Mouse (Mus musculus): ENCODE measurements around the gene Gm5475. TPM values are rescaled to one million over a fixed set of nuclear protein-coding genes. Genes with fewer than 3 reads are reported as not detected.
A peak's percentile ranks its signal among the peaks of the same experiment; 100 is the strongest.
"Not testable (repeated sequence)": the region's sequence is repeated elsewhere in the genome, so short reads cannot be mapped to it uniquely, and the experiment has no call there.

Gm5475 gene
- polyA plus RNA-seq (2014; fragmentation: Nextera tagmentation; extraction: Ambion mirVana), result not detected in 2 replicates

GRCm38 (mm10) chr15:100421758-100422197 is at the start of gene Gm5475:
Gene Gm5475, plus strand, starts transcription at chr15:100422147.
- H3K27ac ChIP-seq (ENCODE audit: low read depth), result peak within 1 kb of the TSS; percentile 54; the same call in 1 of the 2 replicates
- not testable (repeated sequence) for DNase-seq (ENCODE audit: low spot score); H3K36me3 ChIP-seq (ENCODE audit: control insufficient read depth, insufficient read depth, low read length); H3K9me3 ChIP-seq (ENCODE audit: control insufficient read depth, low read length); ATAC-seq (replicated peaks; ENCODE audit: low FRiP score, low TSS enrichment, low read depth)
- peak within 1 kb of the TSS; percentile 87 for H3K9ac ChIP-seq (ENCODE audit: low read length)
- peak within 1 kb of the TSS; percentile 87 for H3K4me3 ChIP-seq (ENCODE audit: low read depth, low read length)
- H3K4me2 ChIP-seq (ENCODE audit: low read length), result peak within 1 kb of the TSS; percentile 98
- WGBS, result 27% methylated on average over 3 of the region's 3 CpGs
- peaks cover 17% of the 10 kb centered on the region; the same call in 1 of the 2 replicates for H3K4me1 ChIP-seq (replicated peaks; ENCODE audit: control insufficient read depth, insufficient read depth, low read length)
- H3K27me3 ChIP-seq (replicated peaks; ENCODE audit: control insufficient read depth, insufficient read depth, low read length), result peaks cover 17% of the 10 kb centered on the region

- DNase-seq (ENCODE audit: low spot score) (peak; percentile 68), ATAC-seq (replicated peaks; ENCODE audit: low FRiP score, low TSS enrichment, low read depth) (no peak)
- H3K9ac ChIP-seq (ENCODE audit: low read length), result no peak overlapping the region
- H3K36me3 ChIP-seq (ENCODE audit: control insufficient read depth, insufficient read depth, low read length), result no peaks in the 10 kb centered on the region
- no peak overlapping the region for H3K27ac ChIP-seq (ENCODE audit: low read depth)
- no peaks in the 10 kb centered on the region for H3K4me1 ChIP-seq (replicated peaks; ENCODE audit: control insufficient read depth, insufficient read depth, low read length)
- H3K27me3 ChIP-seq (replicated peaks; ENCODE audit: control insufficient read depth, insufficient read depth, low read length), result no peaks in the 10 kb centered on the region
- 33% methylated on average over 5 of the region's 5 CpGs for WGBS
- no peaks in the 10 kb centered on the region for H3K9me3 ChIP-seq (ENCODE audit: control insufficient read depth, low read length)
- no peak overlapping the region for H3K4me2 ChIP-seq (ENCODE audit: low read length)
- H3K4me3 ChIP-seq (ENCODE audit: low read depth, low read length), result no peak overlapping the region
These were observed 46.9 kb upstream of the Gm5475 start for GRCm38 (mm10) chr15:100375066-100375465.

- H3K27ac ChIP-seq (ENCODE audit: low read depth); DNase-seq (ENCODE audit: low spot score); H3K4me1 ChIP-seq (replicated peaks; ENCODE audit: control insufficient read depth, insufficient read depth, low read length); H3K4me2 ChIP-seq (ENCODE audit: low read length); H3K36me3 ChIP-seq (ENCODE audit: control insufficient read depth, insufficient read depth, low read length); H3K9ac ChIP-seq (ENCODE audit: low read length); ATAC-seq (replicated peaks; ENCODE audit: low FRiP score, low TSS enrichment, low read depth); H3K9me3 ChIP-seq (ENCODE audit: control insufficient read depth, low read length); H3K27me3 ChIP-seq (replicated peaks; ENCODE audit: control insufficient read depth, insufficient read depth, low read length); H3K4me3 ChIP-seq (ENCODE audit: low read depth, low read length): not testable (repeated sequence)
- 28% methylated on average over 3 of the region's 9 CpGs for WGBS
These were observed 44.0 kb upstream of the Gm5475 start for GRCm38 (mm10) chr15:100377847-100378505.

- H3K9ac ChIP-seq (ENCODE audit: low read length), result no peak overlapping the region
- no peaks in the 10 kb centered on the region for H3K36me3 ChIP-seq (ENCODE audit: control insufficient read depth, insufficient read depth, low read length)
- no peaks in the 10 kb centered on the region for H3K4me1 ChIP-seq (replicated peaks; ENCODE audit: control insufficient read depth, insufficient read depth, low read length)
- no peaks in the 10 kb centered on the region for H3K9me3 ChIP-seq (ENCODE audit: control insufficient read depth, low read length)
- H3K4me3 ChIP-seq (ENCODE audit: low read depth, low read length), result no peak overlapping the region
- no peaks in the 10 kb centered on the region for H3K27me3 ChIP-seq (replicated peaks; ENCODE audit: control insufficient read depth, insufficient read depth, low read length)
- no peak for DNase-seq (ENCODE audit: low spot score)
- no peak for ATAC-seq (replicated peaks; ENCODE audit: low FRiP score, low TSS enrichment, low read depth)
- H3K4me2 ChIP-seq (ENCODE audit: low read length), result no peak overlapping the region
- 88% methylated on average over 8 of the region's 8 CpGs for WGBS
- no peak overlapping the region for H3K27ac ChIP-seq (ENCODE audit: low read depth)
These were observed 42.3 kb upstream of the Gm5475 start for GRCm38 (mm10) chr15:100379658-100380057.

- H3K9ac ChIP-seq (ENCODE audit: low read length), result no peak overlapping the region
- no peak overlapping the region for H3K4me3 ChIP-seq (ENCODE audit: low read depth, low read length)
- no peaks in the 10 kb centered on the region for H3K27me3 ChIP-seq (replicated peaks; ENCODE audit: control insufficient read depth, insufficient read depth, low read length)
- 74% methylated on average over 2 of the region's 2 CpGs for WGBS
- H3K4me2 ChIP-seq (ENCODE audit: low read length), result no peak overlapping the region
- DNase-seq (ENCODE audit: low spot score) (no peak), ATAC-seq (replicated peaks; ENCODE audit: low FRiP score, low TSS enrichment, low read depth) (no peak)
- no peak overlapping the region for H3K27ac ChIP-seq (ENCODE audit: low read depth)
- H3K36me3 ChIP-seq (ENCODE audit: control insufficient read depth, insufficient read depth, low read length), result no peaks in the 10 kb centered on the region
- no peaks in the 10 kb centered on the region for H3K9me3 ChIP-seq (ENCODE audit: control insufficient read depth, low read length)
- no peaks in the 10 kb centered on the region for H3K4me1 ChIP-seq (replicated peaks; ENCODE audit: control insufficient read depth, insufficient read depth, low read length)
These were observed 41.8 kb upstream of the Gm5475 start for GRCm38 (mm10) chr15:100380104-100380503.

- ATAC-seq (replicated peaks; ENCODE audit: low FRiP score, low TSS enrichment, low read depth) (no peak), DNase-seq (ENCODE audit: low spot score) (no peak)
- no peak overlapping the region for H3K27ac ChIP-seq (ENCODE audit: low read depth)
- H3K4me3 ChIP-seq (ENCODE audit: low read depth, low read length), result no peak overlapping the region
- no peaks in the 10 kb centered on the region for H3K36me3 ChIP-seq (ENCODE audit: control insufficient read depth, insufficient read depth, low read length)
- no peak overlapping the region for H3K9ac ChIP-seq (ENCODE audit: low read length)
- H3K9me3 ChIP-seq (ENCODE audit: control insufficient read depth, low read length), result no peaks in the 10 kb centered on the region
- H3K27me3 ChIP-seq (replicated peaks; ENCODE audit: control insufficient read depth, insufficient read depth, low read length), result no peaks in the 10 kb centered on the region
- H3K4me2 ChIP-seq (ENCODE audit: low read length), result no peak overlapping the region
- H3K4me1 ChIP-seq (replicated peaks; ENCODE audit: control insufficient read depth, insufficient read depth, low read length), result no peaks in the 10 kb centered on the region
- WGBS, result 91% methylated on average over 9 of the region's 9 CpGs
These were observed 36.2 kb upstream of the Gm5475 start for GRCm38 (mm10) chr15:100385705-100386104.

- no peak for ATAC-seq (replicated peaks; ENCODE audit: low FRiP score, low TSS enrichment, low read depth)
- Histone ChIP-seq H3K9me3 (ENCODE audit: control insufficient read depth, low read length) (no peaks in the 10 kb centered on the region), H3K4me3 (ENCODE audit: low read depth, low read length) (no peak overlapping the region), H3K9ac (ENCODE audit: low read length) (no peak overlapping the region), H3K4me1 (replicated peaks; ENCODE audit: control insufficient read depth, insufficient read depth, low read length) (no peaks in the 10 kb centered on the region), H3K27me3 (replicated peaks; ENCODE audit: control insufficient read depth, insufficient read depth, low read length) (no peaks in the 10 kb centered on the region), H3K4me2 (ENCODE audit: low read length) (no peak overlapping the region), H3K36me3 (ENCODE audit: control insufficient read depth, insufficient read depth, low read length) (no peaks in the 10 kb centered on the region), H3K27ac (ENCODE audit: low read depth) (no peak overlapping the region)
- DNase-seq (ENCODE audit: low spot score), result no peak
- WGBS, result 89% methylated on average over 17 of the region's 17 CpGs
These were observed 34.3 kb upstream of the Gm5475 start for GRCm38 (mm10) chr15:100387544-100388223.

GRCm38 (mm10) chr15:100388224-100388835 is 33.6 kb upstream of the Gm5475 start:
- H3K4me2 ChIP-seq (ENCODE audit: low read length), result no peak overlapping the region
- no peaks in the 10 kb centered on the region for H3K9me3 ChIP-seq (ENCODE audit: control insufficient read depth, low read length)
- H3K27me3 ChIP-seq (replicated peaks; ENCODE audit: control insufficient read depth, insufficient read depth, low read length), result no peaks in the 10 kb centered on the region
- DNase-seq (ENCODE audit: low spot score) (no peak), ATAC-seq (replicated peaks; ENCODE audit: low FRiP score, low TSS enrichment, low read depth) (no peak)
- no peaks in the 10 kb centered on the region for H3K4me1 ChIP-seq (replicated peaks; ENCODE audit: control insufficient read depth, insufficient read depth, low read length)
- H3K9ac ChIP-seq (ENCODE audit: low read length), result no peak overlapping the region
- H3K36me3 ChIP-seq (ENCODE audit: control insufficient read depth, insufficient read depth, low read length), result peaks cover 2% of the 10 kb centered on the region; the same call in 1 of the 2 replicates
- 81% methylated on average over 16 of the region's 16 CpGs for WGBS
- H3K27ac ChIP-seq (ENCODE audit: low read depth), result no peak overlapping the region
- H3K4me3 ChIP-seq (ENCODE audit: low read depth, low read length), result no peak overlapping the region

All from intestine, embryonic 14.5 days (tissue).